Mouse (Mus musculus): ENCODE results near the gene Zfp64. TPM values are rescaled to one million over a fixed set of nuclear protein-coding genes. Genes with fewer than 3 reads are reported as not detected.
"Not testable (repeated sequence)": the region's sequence is repeated elsewhere in the genome, so short reads cannot be mapped to it uniquely, and the experiment has no call there.

Gene Zfp64
- total RNA-seq, 2 experiments from 2014 or later: 2.9 to 8.5 TPM

DNA sequence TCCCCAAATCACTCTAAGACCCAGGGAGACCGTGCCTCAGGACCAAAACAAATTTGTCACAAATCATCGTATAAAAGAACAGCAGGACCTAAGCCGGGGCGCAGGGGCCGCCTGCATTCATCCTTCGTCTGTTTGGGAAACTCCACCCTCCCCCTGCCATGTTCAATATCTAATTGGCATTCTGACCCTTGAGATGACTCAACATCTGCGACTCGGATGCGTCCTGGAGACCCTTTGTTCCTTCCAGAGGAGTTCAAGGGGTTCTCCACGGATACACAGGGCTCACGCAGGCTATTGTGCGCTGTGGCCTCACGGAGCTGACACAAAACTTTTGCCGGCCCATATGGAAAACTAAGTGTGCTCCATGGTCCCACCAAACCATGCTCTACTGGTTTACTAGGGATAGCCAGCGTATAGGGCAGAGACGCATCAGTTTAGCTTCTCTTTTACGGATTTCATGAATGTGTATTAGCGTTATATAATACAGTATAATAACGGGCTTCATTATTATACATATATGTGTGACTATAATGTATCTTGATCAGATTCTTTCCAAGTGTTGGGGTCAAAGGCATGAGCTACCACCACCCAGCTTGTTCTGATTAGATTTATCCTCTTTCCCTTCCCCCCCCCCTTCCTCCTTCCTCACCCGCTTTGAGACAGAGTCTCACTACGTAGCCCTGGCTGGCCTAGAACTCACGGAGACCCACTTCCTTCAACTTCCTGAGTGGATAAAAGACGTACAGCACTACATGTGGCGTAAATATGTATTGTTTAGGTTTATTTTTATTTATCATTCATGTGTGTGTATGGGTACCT is 94.3 kb downstream of the Zfp64 start:
- no peak for ATAC-seq (replicated peaks; ENCODE audit: low FRiP score, poor library complexity, severe bottlenecking)

DNA sequence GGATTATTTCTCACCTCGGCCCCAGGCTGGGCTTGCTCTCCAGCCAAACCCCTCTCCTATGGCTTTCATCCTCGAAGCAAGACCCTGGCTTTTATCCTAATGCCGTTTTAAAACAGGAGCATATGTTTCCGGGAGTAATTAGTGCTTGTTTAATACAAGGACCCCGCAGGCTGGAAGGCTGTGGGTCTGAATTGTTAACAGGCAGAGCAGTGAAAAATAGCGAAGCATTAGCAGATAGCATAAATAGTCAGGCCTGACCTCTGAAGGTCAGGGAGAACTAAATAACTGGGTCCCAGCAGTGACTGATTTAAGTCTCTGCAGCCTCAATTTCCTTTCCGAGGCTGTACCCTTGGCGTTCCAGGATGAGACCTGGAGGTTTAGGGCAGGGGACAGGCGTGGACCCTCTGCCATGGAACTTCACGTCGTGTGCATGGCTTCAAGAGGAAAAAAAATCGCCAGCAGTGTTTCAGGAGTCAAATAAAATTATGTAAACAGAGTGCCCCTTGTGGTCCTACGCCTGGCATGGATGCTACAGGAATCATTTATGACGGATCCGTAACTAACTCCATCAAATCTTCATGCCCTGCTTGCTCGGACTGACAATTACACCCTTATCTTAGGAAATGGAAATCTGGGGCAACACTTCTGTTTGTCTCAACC is 95.2 kb downstream of the Zfp64 start:
- no peak for ATAC-seq (replicated peaks; ENCODE audit: low FRiP score, poor library complexity, severe bottlenecking)

DNA sequence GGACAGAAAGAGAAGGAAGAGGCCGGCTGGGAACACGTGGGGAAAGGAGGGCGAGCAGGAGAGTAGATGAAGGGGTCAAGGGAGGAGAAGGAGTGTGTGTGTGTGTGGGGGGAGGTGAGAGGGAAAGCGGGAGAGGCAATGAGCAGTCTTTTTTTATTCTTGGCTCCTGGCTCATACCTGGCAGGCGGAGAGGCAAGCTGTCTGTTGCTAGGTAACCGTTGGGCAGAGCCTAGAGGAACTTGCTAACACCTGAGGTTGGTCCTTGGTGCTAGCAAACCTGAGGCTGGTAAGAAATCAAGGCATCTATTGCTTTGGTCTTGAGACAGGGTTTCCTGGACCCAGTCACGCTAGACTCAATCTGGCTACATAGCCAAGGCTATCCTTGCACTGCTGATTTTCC is 98.7 kb downstream of the Zfp64 start:
- ATAC-seq (replicated peaks; ENCODE audit: low FRiP score, poor library complexity, severe bottlenecking): no peak

DNA sequence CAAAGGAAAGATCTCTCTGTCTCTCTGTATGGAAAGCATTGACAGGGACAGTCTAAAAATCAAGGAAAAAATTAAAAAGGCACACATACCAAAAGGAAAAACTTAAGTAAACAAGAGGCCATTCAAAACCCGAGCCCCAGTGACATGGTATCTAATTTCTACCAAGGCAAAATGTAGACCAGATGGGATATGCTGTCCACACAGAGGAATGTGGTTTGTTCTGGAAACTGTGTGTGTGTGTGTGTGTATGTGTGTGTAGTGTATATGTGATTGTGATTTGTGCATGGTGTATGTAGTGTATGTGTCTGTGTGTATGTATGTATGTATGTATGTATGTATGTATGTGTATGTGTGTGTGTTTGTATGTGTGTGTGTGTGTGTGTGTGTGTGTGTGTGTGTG is 100.6 kb downstream of the Zfp64 start:
- no peak for ATAC-seq (replicated peaks; ENCODE audit: low FRiP score, poor library complexity, severe bottlenecking)

DNA sequence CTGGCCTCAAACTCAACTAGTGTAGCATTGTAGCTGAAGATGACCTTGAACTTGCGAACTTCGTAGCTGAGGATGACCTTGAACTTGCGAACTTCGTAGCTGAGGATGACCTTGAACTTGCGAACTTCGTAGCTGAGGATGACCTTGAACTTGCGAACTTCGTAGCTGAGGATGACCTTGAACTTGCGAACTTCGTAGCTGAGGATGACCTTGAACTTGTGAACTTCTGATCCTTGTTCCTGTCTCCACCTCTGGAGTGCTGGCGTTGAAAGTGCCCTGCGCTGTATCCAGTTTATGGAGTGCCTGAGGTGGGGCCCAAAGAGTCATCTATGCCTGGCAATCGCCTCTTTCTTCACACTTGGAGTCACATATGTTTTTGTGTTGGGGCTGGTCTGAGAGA is 101.5 kb downstream of the Zfp64 start:
- ATAC-seq (replicated peaks; ENCODE audit: low FRiP score, poor library complexity, severe bottlenecking): not testable (repeated sequence)

DNA sequence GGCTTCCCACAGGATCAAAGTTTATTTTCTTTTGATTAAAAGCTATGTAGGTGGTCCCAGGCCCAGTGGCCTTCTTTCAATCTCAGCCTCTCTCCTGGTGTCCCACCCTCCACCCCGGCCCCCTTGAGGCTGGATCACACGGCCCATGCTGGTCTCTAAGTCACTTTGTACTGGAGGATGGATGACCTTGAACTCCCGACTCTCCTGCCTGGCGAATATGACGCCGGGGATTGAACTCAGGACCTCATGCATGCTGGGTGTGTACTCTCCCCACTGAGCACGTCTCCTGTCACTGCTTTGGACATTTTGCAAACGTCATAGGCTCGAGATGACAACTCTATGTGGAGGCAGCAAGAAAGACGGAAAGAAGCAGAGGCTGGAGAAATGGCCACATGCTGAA is 103.8 kb downstream of the Zfp64 start:
- ATAC-seq (replicated peaks; ENCODE audit: low FRiP score, poor library complexity, severe bottlenecking): no peak

DNA sequence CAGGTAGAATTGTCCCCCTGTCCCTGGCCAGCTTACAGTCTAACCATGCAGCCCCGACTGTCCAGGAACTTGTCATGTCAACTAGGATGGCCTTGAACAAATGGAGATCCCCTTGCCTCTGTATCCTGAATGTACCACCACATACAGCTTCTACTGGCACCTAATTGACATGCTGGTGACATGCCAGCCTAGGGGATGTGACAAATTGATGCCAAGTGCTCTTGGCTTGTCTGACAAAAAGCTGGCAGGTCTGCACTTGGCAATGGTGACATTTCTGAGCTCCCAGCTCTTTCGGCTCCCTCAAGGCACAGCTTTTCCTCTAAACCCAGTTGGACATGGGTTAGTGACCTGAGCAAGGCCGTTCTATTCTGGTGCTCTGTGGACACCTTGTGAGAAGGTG is 106.8 kb downstream of the Zfp64 start:
- no peak for ATAC-seq (replicated peaks; ENCODE audit: low FRiP score, poor library complexity, severe bottlenecking)

DNA sequence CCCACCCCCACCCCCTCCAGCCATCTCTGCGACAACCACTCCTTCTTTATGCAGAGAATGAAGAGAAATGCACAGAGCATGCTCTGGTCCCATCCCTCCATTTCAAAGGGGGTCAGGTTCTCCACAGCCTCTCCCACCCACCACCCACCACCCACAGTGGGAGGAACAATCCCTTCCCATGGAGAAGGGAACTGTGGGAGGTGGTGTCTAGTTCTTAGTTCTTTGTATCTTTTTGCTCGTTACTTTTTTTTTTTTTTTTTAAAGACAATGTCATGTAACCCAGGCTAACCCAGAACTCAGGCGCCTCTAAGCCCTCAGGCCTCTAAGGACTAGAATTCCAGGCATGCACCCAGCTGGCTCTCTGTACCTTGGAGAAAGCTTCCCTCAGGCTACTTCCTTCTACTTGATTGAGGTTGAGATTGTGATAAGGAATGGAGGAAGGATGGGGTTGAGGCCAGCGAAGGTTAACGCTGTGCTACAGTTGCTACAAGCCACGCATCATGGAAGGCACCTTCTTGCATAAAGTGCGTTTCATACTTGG is 109.1 kb downstream of the Zfp64 start:
- no peak for ATAC-seq (replicated peaks; ENCODE audit: low FRiP score, poor library complexity, severe bottlenecking)

Other genes starting within 250 kb of the Zfp64 start
- gene Atp9a, start 213.2 kb downstream of the Zfp64 start, total RNA-seq (2015; ENCODE audit: low replicate concordance): not detected in 2 replicates
- 0.13 TPM in 1 of 2 replicates, not detected in the other for gene Atp9a, start 213.2 kb downstream of the Zfp64 start, total RNA-seq (2017; ENCODE audit: low replicate concordance)
- gene Sall4, start 187.6 kb downstream of the Zfp64 start, total RNA-seq (2015; ENCODE audit: low replicate concordance): not detected in 2 replicates
- gene Sall4, start 187.6 kb downstream of the Zfp64 start, total RNA-seq (2017; ENCODE audit: low replicate concordance): not detected in 2 replicates

Data from erythroid progenitor cell, adult 5-6 weeks (primary cell).